Mouse (Mus musculus) liver, adult 2 months (tissue): ENCODE data around the gene Mapkapk2.
"Not testable (repeated sequence)": the region's sequence is repeated elsewhere in the genome, so short reads cannot be mapped to it uniquely, and the experiment has no call there.

Experiments used
- CTCF ChIP-seq: fragments of 200-500 bp; IDR thresholded peaks from 2 replicates; pipeline ENCODE4 v1.5.1; 2011; ENCODE audit warnings: low read depth, low read length, control low read depth
- POLR2A ChIP-seq: fragments of 200-500 bp; IDR thresholded peaks from 2 replicates; pipeline ENCODE4 v1.6.1; 2011; ENCODE audit warnings: low read length, control low read depth; ENCODE audit not compliant: insufficient read depth; ENCODE audit errors: extremely low read depth

DNA sequence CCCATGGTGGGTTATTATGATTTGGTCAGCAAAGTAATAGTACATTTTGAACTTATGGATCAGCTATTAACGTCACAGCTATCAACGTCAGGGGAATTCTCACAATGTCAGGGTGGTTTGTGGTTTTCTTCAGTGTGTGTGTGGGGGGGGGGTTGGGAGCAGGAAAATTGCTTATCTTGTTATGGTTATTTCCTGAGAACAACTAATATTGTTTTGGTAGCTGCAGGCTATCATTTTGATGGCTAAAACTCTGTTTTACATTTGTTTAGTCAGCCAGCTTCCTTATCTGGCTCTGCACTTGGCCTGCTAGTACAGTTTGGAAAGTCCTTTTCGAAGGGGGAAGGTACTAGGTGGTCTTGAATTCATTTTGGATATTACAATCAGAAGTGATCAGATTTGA, 47.6 kb upstream of the Mapkapk2 start:
- TF ChIP-seq POLR2A, CTCF: not testable (repeated sequence)
